Comparison of ENCODE assay signal across 9 mouse cellular contexts in the genomic region with DNA sequence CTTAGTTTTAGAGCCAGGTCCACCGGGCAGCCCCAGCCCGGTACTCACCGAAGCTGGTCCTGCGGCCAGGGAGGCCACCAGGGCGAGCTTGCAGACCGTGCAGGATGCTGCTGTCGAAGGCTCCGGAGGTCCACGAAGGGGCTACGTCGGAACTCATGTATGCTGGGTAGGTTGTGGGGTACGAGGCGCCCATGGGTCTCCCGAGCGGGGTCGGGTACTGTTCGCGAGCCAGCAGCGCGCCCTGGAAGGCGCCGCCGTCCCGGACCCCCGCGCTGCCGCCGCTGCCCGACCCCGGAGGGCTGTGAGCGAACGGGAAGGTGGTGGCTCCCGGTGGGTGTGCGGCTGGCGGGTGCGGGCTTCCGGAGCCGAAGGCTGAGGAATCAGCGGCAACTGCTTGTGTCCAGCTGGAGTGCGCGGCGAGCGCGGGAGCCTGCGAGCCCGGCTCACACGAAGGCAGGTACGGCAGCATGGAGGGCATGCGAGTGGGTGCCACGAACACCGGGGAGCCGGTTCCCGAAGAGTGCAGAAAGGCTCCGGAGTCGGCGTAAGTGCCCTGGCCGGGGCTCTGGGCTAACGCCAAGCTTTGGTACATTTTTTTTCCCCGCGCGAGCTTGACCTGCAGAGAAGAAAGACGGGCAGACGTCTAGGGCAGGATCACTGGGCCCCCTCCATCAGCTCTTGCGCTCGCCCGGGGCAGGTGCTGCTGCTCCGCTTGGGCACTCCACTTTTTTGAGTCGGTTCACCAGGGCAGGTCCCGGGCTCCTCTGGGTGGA. TPM values are rescaled to one million over a fixed set of nuclear protein-coding genes. Genes with fewer than 3 reads are reported as not detected.
DNase-seq lines count a peak whose midpoint lies in the region; ATAC-seq and TF ChIP-seq lines count a peak whose summit lies in the region.
"Had no signal": no experiment of that assay in that cellular context is flagged by ENCODE, and none has a peak within 500 bp of the region (broad histone marks: within the 10 kb centered on the region; RNA-seq: fewer than 3 reads in every experiment).

No protein-coding gene starts in this region.

- WGBS in lung, postnatal 0 days: under 1% methylated on average over 68 of the region's 69 CpGs
- under 1% methylated on average over 69 of the region's 69 CpGs for WGBS in hindbrain, embryonic 10.5 days
- 3% methylated on average over 69 of the region's 69 CpGs for WGBS in liver, embryonic 12.5 days (ENCODE audit: insufficient replicate concordance)
- under 1% methylated on average over 65 of the region's 69 CpGs for WGBS in stomach, postnatal 0 days

- H3K4me1 ChIP-seq in lung, postnatal 0 days (ENCODE audit: insufficient read depth, low read depth, low read length): no peaks in the 10 kb centered on the region; the same call in 1 of the 2 replicates
- peaks cover 29% of the 10 kb centered on the region for H3K4me1 ChIP-seq in hindbrain, embryonic 10.5 days (replicated peaks)
- H3K4me1 ChIP-seq in liver, embryonic 12.5 days: peaks cover 4% of the 10 kb centered on the region
- no peaks in the 10 kb centered on the region; the same call in 1 of the 2 replicates for H3K4me1 ChIP-seq in stomach, postnatal 0 days (replicated peaks; ENCODE audit: control insufficient read depth, insufficient read depth)

- no peaks in the 10 kb centered on the region for H3K36me3 ChIP-seq in lung, postnatal 0 days (ENCODE audit: insufficient read depth, low read length)
- H3K36me3 ChIP-seq in hindbrain, embryonic 10.5 days: no peaks in the 10 kb centered on the region
- no peaks in the 10 kb centered on the region for H3K36me3 ChIP-seq in liver, embryonic 12.5 days
- H3K36me3 ChIP-seq in stomach, postnatal 0 days (ENCODE audit: control insufficient read depth, insufficient read depth, low read length): no peaks in the 10 kb centered on the region

- peak overlapping the region; percentile 71 for H3K27ac ChIP-seq in lung, postnatal 0 days (ENCODE audit: low read length)
- peak overlapping the region; percentile 47; the same call in 1 of the 2 replicates for H3K27ac ChIP-seq in hindbrain, embryonic 10.5 days
- peak overlapping the region; percentile 57; the same call in 1 of the 2 replicates for H3K27ac ChIP-seq in liver, embryonic 12.5 days
- H3K27ac ChIP-seq in stomach, postnatal 0 days (replicated peaks): peak overlapping the region; percentile 80
- H3K27ac ChIP-seq: layer of hippocampus, adult 2 months had no signal

- H3K9ac ChIP-seq in lung, postnatal 0 days (replicated peaks; ENCODE audit: low read depth): peak overlapping the region; percentile 43
- peak overlapping the region; percentile 60 for H3K9ac ChIP-seq in liver, embryonic 12.5 days
- peak overlapping the region; percentile 66 for H3K9ac ChIP-seq in stomach, postnatal 0 days (ENCODE audit: low read length)

- no peak for TF ChIP-seq EP300 in lung, postnatal 0 days (IDR thresholded peaks at IDR 0.05)
- no peak for TF ChIP-seq EP300 in stomach, postnatal 0 days (optimal IDR thresholded peaks at IDR 0.05)

- TF ChIP-seq CTCF in lung, postnatal 0 days (IDR thresholded peaks at IDR 0.05): no peak
- no peak for TF ChIP-seq CTCF in stomach, postnatal 0 days (IDR thresholded peaks at IDR 0.05; ENCODE audit: low read depth)

- H3K4me3 ChIP-seq in lung, postnatal 0 days (ENCODE audit: low read depth, low read length): peak overlapping the region; percentile 55
- peak overlapping the region; percentile 54 for H3K4me3 ChIP-seq in hindbrain, embryonic 10.5 days
- peak overlapping the region; percentile 50 for H3K4me3 ChIP-seq in liver, embryonic 12.5 days
- peak overlapping the region; percentile 53 for H3K4me3 ChIP-seq in stomach, postnatal 0 days (ENCODE audit: low read depth, low read length)

- peak overlapping the region; percentile 63 for H3K4me2 ChIP-seq in lung, postnatal 0 days (replicated peaks; ENCODE audit: low read depth, low read length)
- peak overlapping the region; percentile 56 for H3K4me2 ChIP-seq in liver, embryonic 12.5 days
- H3K4me2 ChIP-seq in stomach, postnatal 0 days (replicated peaks; ENCODE audit: low read depth): peak overlapping the region; percentile 64

- H3K9me3 ChIP-seq in lung, postnatal 0 days (ENCODE audit: low read length): no peaks in the 10 kb centered on the region
- no peaks in the 10 kb centered on the region for H3K9me3 ChIP-seq in hindbrain, embryonic 10.5 days
- no peaks in the 10 kb centered on the region for H3K9me3 ChIP-seq in liver, embryonic 12.5 days (replicated peaks)
- no peaks in the 10 kb centered on the region for H3K9me3 ChIP-seq in stomach, postnatal 0 days (ENCODE audit: control insufficient read depth, low read length)

- DNase-seq in lung, postnatal 0 days (ENCODE audit: low spot score): no peak
- DNase-seq in lung, postnatal 10 days: no peak
- peak; percentile 48 for DNase-seq in hindbrain, embryonic 10.5 days (ENCODE audit: low spot score)
- peak; percentile 62 for DNase-seq in stomach, postnatal 0 days (ENCODE audit: low spot score)
- DNase-seq in thymus, postnatal 0 days (ENCODE audit: low spot score): no peak
- DNase-seq in urinary bladder, postnatal 4 days (ENCODE audit: low spot score in 2 of 2): no peak
- no peak for DNase-seq in frontal cortex, postnatal 25 days (ENCODE audit: low spot score in 2 of 2)

- peak; percentile 8 for ATAC-seq in lung, postnatal 0 days
- ATAC-seq in liver, embryonic 12.5 days: peak; percentile 23; the same call in 1 of the 2 replicates
- peak; percentile 14 for ATAC-seq in stomach, postnatal 0 days (ENCODE audit: low FRiP score, low TSS enrichment)

- H3K27me3 ChIP-seq in lung, postnatal 0 days (replicated peaks; ENCODE audit: insufficient read depth, low read length): peaks cover 10% of the 10 kb centered on the region; the same call in 1 of the 2 replicates
- peaks cover 98% of the 10 kb centered on the region for H3K27me3 ChIP-seq in hindbrain, embryonic 10.5 days (ENCODE audit: insufficient read depth, poor library complexity, severe bottlenecking)
- H3K27me3 ChIP-seq in liver, embryonic 12.5 days (replicated peaks): peaks cover 87% of the 10 kb centered on the region
- no peaks in the 10 kb centered on the region; the same call in 1 of the 2 replicates for H3K27me3 ChIP-seq in stomach, postnatal 0 days (ENCODE audit: control insufficient read depth, insufficient read depth, low read length)

RNA-seq across cellular contexts. Expression of gene Gata5, which starts 0.5 kb away (rescaled TPM):
- polyA plus RNA-seq in lung, postnatal 0 days (2015; fragmentation: Nextera tagmentation; extraction: Ambion mirVana): 10.4 and 11.4 TPM in 2 replicates
- polyA plus RNA-seq in hindbrain, embryonic 10.5 days (2016; fragmentation: Nextera tagmentation; extraction: Ambion mirVana): 0.25 TPM in 1 of 2 replicates, not detected in the other
- 3.0 and 3.1 TPM in 2 replicates for polyA plus RNA-seq in liver, embryonic 12.5 days (2016; fragmentation: Nextera tagmentation; extraction: Ambion mirVana)
- 5.9 and 6.6 TPM in 2 replicates for polyA plus RNA-seq in stomach, postnatal 0 days (2015; fragmentation: Nextera tagmentation; extraction: Ambion mirVana)
- not detected in 2 replicates for polyA plus RNA-seq in thymus, postnatal 0 days (2015; fragmentation: Nextera tagmentation; extraction: Ambion mirVana)

RNA-seq across cellular contexts. Expression of gene Rbbp8nl, which starts 44.3 kb away (rescaled TPM):
- polyA plus RNA-seq in lung, postnatal 0 days (2015; fragmentation: Nextera tagmentation; extraction: Ambion mirVana): 0.20 and 0.46 TPM in 2 replicates
- polyA plus RNA-seq in hindbrain, embryonic 10.5 days (2016; fragmentation: Nextera tagmentation; extraction: Ambion mirVana): 0.18 and 0.55 TPM in 2 replicates
- not detected in 2 replicates for polyA plus RNA-seq in liver, embryonic 12.5 days (2016; fragmentation: Nextera tagmentation; extraction: Ambion mirVana)
- 1.2 and 1.8 TPM in 2 replicates for polyA plus RNA-seq in stomach, postnatal 0 days (2015; fragmentation: Nextera tagmentation; extraction: Ambion mirVana)
- 0.05 TPM in 1 of 2 replicates, not detected in the other for polyA plus RNA-seq in thymus, postnatal 0 days (2015; fragmentation: Nextera tagmentation; extraction: Ambion mirVana)

Comparison
In these comparisons a context has a peak if more than half of its experiments do, and no peak if none do; other contexts are left out.
1. DNase-seq: peak in hindbrain, embryonic 10.5 days (single experiment) and stomach, postnatal 0 days (single experiment); none in lung, postnatal 0 days (single experiment), lung, postnatal 10 days (single experiment), thymus, postnatal 0 days (single experiment), urinary bladder, postnatal 4 days (0 of 2) and frontal cortex, postnatal 25 days (0 of 2).
2. Peak in every context shown above with its lines, with median percentiles within 50 percentile points of each other: ATAC-seq, H3K27ac ChIP-seq, H3K4me2 ChIP-seq, H3K4me3 ChIP-seq and H3K9ac ChIP-seq.